Mouse (Mus musculus): ENCODE data around the gene Adtrp. TPM values are rescaled to one million over a fixed set of nuclear protein-coding genes. Genes with fewer than 3 reads are reported as not detected.
A peak's percentile ranks its signal among the peaks of the same experiment; 100 is the strongest.

Adtrp gene
- total and polyA plus RNA-seq, 3 experiments = 0.64 to 4.2 (median 2.3) TPM

DNA sequence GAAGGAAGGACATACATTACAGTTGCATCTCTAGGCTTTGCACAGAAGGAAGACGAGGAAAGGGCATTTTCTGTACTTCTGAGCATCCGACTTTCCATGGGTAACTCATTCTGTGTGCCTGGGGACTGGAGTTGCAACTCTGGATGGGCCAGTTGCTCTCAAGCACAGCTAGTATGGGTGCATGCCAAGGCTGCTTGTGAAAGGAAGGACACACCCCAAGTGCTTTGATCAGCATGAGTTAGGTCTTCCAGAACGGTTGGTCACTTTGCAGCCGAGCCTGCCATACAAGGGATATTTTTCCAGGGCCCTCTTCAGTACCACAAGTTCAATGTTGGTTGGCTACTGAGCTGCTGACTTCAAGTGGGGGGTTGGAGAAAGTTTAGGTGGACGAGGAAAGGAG lies 968 bp downstream of the Adtrp start:
- TF ChIP-seq EP300 (IDR thresholded peaks at IDR 0.05; ENCODE audit: insufficient read depth, low read depth, low read length) (no peak), CTCF (IDR thresholded peaks at IDR 0.05) (no peak), POLR2A (IDR thresholded peaks at IDR 0.05; ENCODE audit: insufficient read depth, low read depth, low read length) (no peak)
- H3K36me3 ChIP-seq (ENCODE audit: control insufficient read depth, insufficient read depth, low read length) = no peaks in the 10 kb centered on the region
- no peaks in the 10 kb centered on the region for H3K27me3 ChIP-seq (ENCODE audit: control insufficient read depth, insufficient read depth, low read length)
- peak in 1 of 2 experiments; percentile 25 for DNase-seq
- no peak overlapping the region for H3K9ac ChIP-seq (ENCODE audit: low read depth, low read length)
- no peaks in the 10 kb centered on the region for H3K79me2 ChIP-seq (replicated peaks; ENCODE audit: control insufficient read depth, insufficient read depth, low read length)
- intact Hi-C loops (cut with DNase I) = no loop called here
- H3K4me3 ChIP-seq = no peak overlapping the region
- no peaks in the 10 kb centered on the region; the same call in 1 of the 2 replicates for H3K4me1 ChIP-seq (ENCODE audit: control insufficient read depth, insufficient read depth, low read length)
- H3K27ac ChIP-seq = no peak overlapping the region
- 57% methylated on average over 5 of the region's 5 CpGs for WGBS

DNA sequence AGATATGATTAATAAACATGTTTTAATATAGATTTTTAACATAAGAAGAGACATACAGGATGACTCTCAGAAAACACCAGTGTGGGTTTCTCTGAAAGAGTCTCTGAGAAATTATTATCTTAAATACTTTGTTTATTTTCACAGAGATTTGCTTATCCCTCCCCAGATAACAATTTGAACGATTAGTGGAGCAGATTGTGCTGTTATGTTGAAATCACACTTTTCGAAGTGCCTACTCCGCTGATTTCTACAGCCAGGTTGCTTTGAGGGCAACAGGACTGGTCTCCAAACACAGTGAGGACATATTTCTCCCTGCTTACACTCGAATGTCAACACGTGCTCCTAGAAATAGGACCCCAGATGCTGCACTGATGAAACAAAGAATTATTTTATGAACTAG lies 2.5 kb downstream of the Adtrp start:
- WGBS = 68% methylated on average over 5 of the region's 5 CpGs

DNA sequence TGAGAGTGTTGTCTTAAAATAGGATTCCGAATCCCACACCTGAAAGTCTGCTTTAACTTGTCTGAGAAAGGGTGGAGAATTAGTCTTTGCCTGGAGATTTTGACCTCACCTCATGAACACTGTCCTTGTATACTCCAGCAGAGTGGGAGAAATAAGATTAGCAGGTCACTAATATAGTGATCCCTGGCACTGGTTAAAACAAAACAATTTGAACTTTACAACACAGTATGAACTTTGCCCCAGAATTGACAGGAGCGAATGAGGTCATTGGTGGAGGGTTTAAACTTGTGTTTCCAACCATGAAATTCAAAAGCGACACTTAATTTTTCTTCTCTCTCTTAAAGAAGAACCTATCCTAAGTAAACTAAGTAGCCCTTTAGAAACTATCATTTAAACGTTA lies 3.4 kb downstream of the Adtrp start:
- Histone ChIP-seq H3K4me3 (no peak overlapping the region), H3K9ac (ENCODE audit: low read depth, low read length) (no peak overlapping the region), H3K27me3 (ENCODE audit: control insufficient read depth, insufficient read depth, low read length) (no peaks in the 10 kb centered on the region), H3K36me3 (ENCODE audit: control insufficient read depth, insufficient read depth, low read length) (no peaks in the 10 kb centered on the region), H3K79me2 (replicated peaks; ENCODE audit: control insufficient read depth, insufficient read depth, low read length) (no peaks in the 10 kb centered on the region), H3K4me1 (ENCODE audit: control insufficient read depth, insufficient read depth, low read length) (no peaks in the 10 kb centered on the region; the same call in 1 of the 2 replicates), H3K27ac (no peak overlapping the region)
- 74% methylated on average over 4 of the region's 4 CpGs for WGBS
- no peak for DNase-seq
- intact Hi-C loops (cut with DNase I) = no loop called here
- TF ChIP-seq POLR2A (IDR thresholded peaks at IDR 0.05; ENCODE audit: insufficient read depth, low read depth, low read length) = no peak
- no peak for TF ChIP-seq CTCF (IDR thresholded peaks at IDR 0.05)
- no peak for TF ChIP-seq EP300 (IDR thresholded peaks at IDR 0.05; ENCODE audit: insufficient read depth, low read depth, low read length)

More for the DNA sequence above, 2.5 kb downstream of the Adtrp start:
- H3K27me3 ChIP-seq (ENCODE audit: control insufficient read depth, insufficient read depth, low read length) = no peaks in the 10 kb centered on the region
- no peak overlapping the region for H3K9ac ChIP-seq (ENCODE audit: low read depth, low read length)
- H3K36me3 ChIP-seq (ENCODE audit: control insufficient read depth, insufficient read depth, low read length) = no peaks in the 10 kb centered on the region
- no peak for TF ChIP-seq POLR2A (IDR thresholded peaks at IDR 0.05; ENCODE audit: insufficient read depth, low read depth, low read length)
- TF ChIP-seq EP300 (IDR thresholded peaks at IDR 0.05; ENCODE audit: insufficient read depth, low read depth, low read length) = no peak
- TF ChIP-seq CTCF (IDR thresholded peaks at IDR 0.05) = no peak
- H3K4me3 ChIP-seq = no peak overlapping the region
- intact Hi-C loops (cut with DNase I) = no loop called here
- no peaks in the 10 kb centered on the region for H3K79me2 ChIP-seq (replicated peaks; ENCODE audit: control insufficient read depth, insufficient read depth, low read length)
- no peaks in the 10 kb centered on the region; the same call in 1 of the 2 replicates for H3K4me1 ChIP-seq (ENCODE audit: control insufficient read depth, insufficient read depth, low read length)
- H3K27ac ChIP-seq = no peak overlapping the region
- DNase-seq = no peak

DNA sequence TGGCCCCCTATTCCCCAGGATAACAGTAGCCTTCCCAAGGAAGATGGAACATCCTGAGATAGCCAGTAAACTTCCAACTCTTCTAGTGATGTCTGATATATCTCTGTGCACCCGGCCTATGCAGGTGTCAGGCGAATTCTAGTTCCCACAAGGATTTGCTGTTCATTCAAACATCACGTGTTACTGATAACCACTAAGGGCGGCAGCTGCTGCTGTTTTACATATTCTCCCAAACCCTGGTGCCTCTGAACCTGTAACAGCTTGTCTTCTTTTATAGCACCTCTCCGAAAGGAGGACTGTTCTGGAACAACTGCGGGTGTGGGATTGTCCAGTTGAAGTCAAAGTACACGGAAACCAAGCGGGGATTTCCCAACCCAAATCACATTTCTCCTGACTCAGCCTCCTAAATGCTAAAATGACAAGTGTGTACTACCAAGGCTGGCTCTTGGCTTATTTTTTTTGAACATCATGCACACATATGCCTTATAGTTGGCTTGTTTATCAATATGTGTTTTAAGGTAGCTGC lies 13.8 kb downstream of the Adtrp start:
- H3K36me3 ChIP-seq (ENCODE audit: control insufficient read depth, insufficient read depth, low read length) = no peaks in the 10 kb centered on the region
- H3K4me1 ChIP-seq (ENCODE audit: control insufficient read depth, insufficient read depth, low read length) = no peaks in the 10 kb centered on the region; the same call in 1 of the 2 replicates
- no peaks in the 10 kb centered on the region for H3K79me2 ChIP-seq (replicated peaks; ENCODE audit: control insufficient read depth, insufficient read depth, low read length)
- no peaks in the 10 kb centered on the region for H3K27me3 ChIP-seq (ENCODE audit: control insufficient read depth, insufficient read depth, low read length)
- no peak overlapping the region for H3K27ac ChIP-seq
- DNase-seq = no peak
- H3K4me3 ChIP-seq = no peak overlapping the region
- 91% methylated on average over 8 of the region's 8 CpGs for WGBS
- intact Hi-C loops (cut with DNase I) = no loop called here
- H3K9ac ChIP-seq (ENCODE audit: low read depth, low read length) = no peak overlapping the region
- TF ChIP-seq POLR2A (IDR thresholded peaks at IDR 0.05; ENCODE audit: insufficient read depth, low read depth, low read length) (no peak), CTCF (IDR thresholded peaks at IDR 0.05) (no peak), EP300 (IDR thresholded peaks at IDR 0.05; ENCODE audit: insufficient read depth, low read depth, low read length) (no peak)

DNA sequence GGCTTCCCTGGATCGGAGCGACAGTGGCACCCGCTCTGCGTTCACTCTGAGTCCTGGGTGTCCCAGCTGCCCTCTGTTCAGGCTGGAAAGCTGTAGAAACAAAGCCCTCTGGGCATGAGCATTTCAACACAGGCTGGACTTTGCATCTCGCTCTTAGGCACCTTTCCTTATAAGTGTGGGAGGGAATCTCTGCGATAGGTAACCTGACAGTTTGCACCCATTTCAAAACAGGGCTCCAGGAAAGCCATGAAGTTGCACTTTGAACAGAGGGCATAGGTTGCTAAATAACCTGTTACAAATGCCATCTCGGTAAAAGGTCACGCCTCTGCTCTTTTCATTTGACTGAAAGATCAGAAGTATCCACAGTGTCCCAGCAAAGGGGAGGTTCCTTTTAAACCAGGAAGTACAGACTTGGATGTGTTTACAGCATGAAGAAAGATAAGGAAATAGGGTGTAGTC lies 19.2 kb downstream of the Adtrp start:
- DNase-seq = no peak
- no peaks in the 10 kb centered on the region; the same call in 1 of the 2 replicates for H3K4me1 ChIP-seq (ENCODE audit: control insufficient read depth, insufficient read depth, low read length)
- 92% methylated on average over 8 of the region's 8 CpGs for WGBS
- no peak overlapping the region for H3K4me3 ChIP-seq
- TF ChIP-seq EP300 (IDR thresholded peaks at IDR 0.05; ENCODE audit: insufficient read depth, low read depth, low read length) = no peak
- no peak for TF ChIP-seq POLR2A (IDR thresholded peaks at IDR 0.05; ENCODE audit: insufficient read depth, low read depth, low read length)
- no peak for TF ChIP-seq CTCF (IDR thresholded peaks at IDR 0.05)
- no peaks in the 10 kb centered on the region for H3K36me3 ChIP-seq (ENCODE audit: control insufficient read depth, insufficient read depth, low read length)
- no peaks in the 10 kb centered on the region for H3K79me2 ChIP-seq (replicated peaks; ENCODE audit: control insufficient read depth, insufficient read depth, low read length)
- no peaks in the 10 kb centered on the region for H3K27me3 ChIP-seq (ENCODE audit: control insufficient read depth, insufficient read depth, low read length)
- no peak overlapping the region for H3K27ac ChIP-seq
- H3K9ac ChIP-seq (ENCODE audit: low read depth, low read length) = no peak overlapping the region
- intact Hi-C loops (cut with DNase I) = no loop called here

DNA sequence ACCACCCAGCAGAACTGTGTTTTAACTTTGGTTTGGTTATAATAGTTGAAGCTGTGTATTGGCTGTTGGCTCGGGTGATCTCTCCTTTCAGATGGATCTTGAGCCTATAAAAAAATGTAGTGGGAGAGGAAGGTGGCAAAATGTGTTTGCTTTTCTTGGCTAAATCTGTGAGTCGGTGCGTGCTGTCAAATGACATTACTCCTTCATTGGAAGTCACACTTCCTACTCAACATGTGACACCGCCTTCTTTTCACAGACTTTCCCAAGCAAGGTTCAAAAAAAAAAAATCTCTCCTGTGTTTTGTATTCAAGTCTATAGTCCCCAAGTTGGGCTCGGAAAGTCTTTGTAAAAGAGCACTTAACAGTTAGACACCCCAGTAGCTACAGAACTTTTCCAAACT lies 19.9 kb downstream of the Adtrp start:
- H3K4me1 ChIP-seq (ENCODE audit: control insufficient read depth, insufficient read depth, low read length) = peaks cover 1% of the 10 kb centered on the region
- no peaks in the 10 kb centered on the region for H3K79me2 ChIP-seq (replicated peaks; ENCODE audit: control insufficient read depth, insufficient read depth, low read length)
- TF ChIP-seq EP300 (IDR thresholded peaks at IDR 0.05; ENCODE audit: insufficient read depth, low read depth, low read length) = no peak
- no peak for TF ChIP-seq POLR2A (IDR thresholded peaks at IDR 0.05; ENCODE audit: insufficient read depth, low read depth, low read length)
- TF ChIP-seq CTCF (IDR thresholded peaks at IDR 0.05) = no peak
- H3K27me3 ChIP-seq (ENCODE audit: control insufficient read depth, insufficient read depth, low read length) = no peaks in the 10 kb centered on the region
- no peak overlapping the region for H3K27ac ChIP-seq
- H3K4me3 ChIP-seq = no peak overlapping the region
- intact Hi-C loops (cut with DNase I) = no loop called here
- 76% methylated on average over 5 of the region's 5 CpGs for WGBS
- no peaks in the 10 kb centered on the region for H3K36me3 ChIP-seq (ENCODE audit: control insufficient read depth, insufficient read depth, low read length)
- no peak overlapping the region for H3K9ac ChIP-seq (ENCODE audit: low read depth, low read length)
- no peak for DNase-seq
